9 mouse cellular contexts compared by ENCODE assay signal in genomic region chr7:79934461-79934860, GRCm38 (mm10). TPM values are rescaled to one million over a fixed set of nuclear protein-coding genes. Genes with fewer than 3 reads are reported as not detected.
DNase-seq lines count a peak whose midpoint lies in the region; ATAC-seq and TF ChIP-seq lines count a peak whose summit lies in the region.
"Had no signal": no experiment of that assay in that cellular context is flagged by ENCODE, and none has a peak within 500 bp of the region (broad histone marks: within the 10 kb centered on the region; RNA-seq: fewer than 3 reads in every experiment).

No protein-coding gene starts in this region.

- H3K9ac ChIP-seq in forebrain, embryonic 12.5 days: peak overlapping the region; percentile 64
- H3K9ac ChIP-seq in hindbrain, postnatal 0 days (replicated peaks; ENCODE audit: low read length): peak overlapping the region; percentile 62

- H3K27me3 ChIP-seq in forebrain, embryonic 12.5 days: peaks cover 6% of the 10 kb centered on the region
- no peaks in the 10 kb centered on the region for H3K27me3 ChIP-seq in hindbrain, postnatal 0 days (ENCODE audit: insufficient read depth, low read length)

- TF ChIP-seq CTCF in hindbrain, postnatal 0 days (IDR thresholded peaks at IDR 0.05; ENCODE audit: low read depth): no peak

- WGBS in forebrain, embryonic 12.5 days: 53% methylated on average over 5 of the region's 5 CpGs
- WGBS in hindbrain, postnatal 0 days: 16% methylated on average over 5 of the region's 5 CpGs

- H3K36me3 ChIP-seq in forebrain, embryonic 12.5 days (replicated peaks): no peaks in the 10 kb centered on the region
- no peaks in the 10 kb centered on the region; the same call in 1 of the 2 replicates for H3K36me3 ChIP-seq in hindbrain, postnatal 0 days (ENCODE audit: insufficient read depth, low read length)

- H3K27ac ChIP-seq in forebrain, embryonic 12.5 days: no peak overlapping the region
- peak overlapping the region; percentile 66 for H3K27ac ChIP-seq in hindbrain, postnatal 0 days

- no peak; the same call in 1 of the 2 replicates for ATAC-seq in forebrain, embryonic 12.5 days (ENCODE audit: low FRiP score)
- ATAC-seq in hindbrain, postnatal 0 days: no peak

- H3K9me3 ChIP-seq in forebrain, embryonic 12.5 days: no peaks in the 10 kb centered on the region
- H3K9me3 ChIP-seq in hindbrain, postnatal 0 days (ENCODE audit: low read length): no peaks in the 10 kb centered on the region

- H3K4me2 ChIP-seq in forebrain, embryonic 12.5 days: peak overlapping the region; percentile 68
- peak overlapping the region; percentile 77 for H3K4me2 ChIP-seq in hindbrain, postnatal 0 days (ENCODE audit: low read depth, low read length)

- peak overlapping the region; percentile 46 for H3K4me3 ChIP-seq in forebrain, embryonic 12.5 days (replicated peaks)
- H3K4me3 ChIP-seq in hindbrain, postnatal 0 days (ENCODE audit: low read length): peak overlapping the region; percentile 50

- peaks cover 14% of the 10 kb centered on the region for H3K4me1 ChIP-seq in forebrain, embryonic 12.5 days
- H3K4me1 ChIP-seq in hindbrain, postnatal 0 days (ENCODE audit: insufficient read depth, low read length): peaks cover 3% of the 10 kb centered on the region

- DNase-seq in gastrocnemius, adult 18-20 months (ENCODE audit: low spot score): peak; percentile 13
- DNase-seq in gastrocnemius, postnatal 25 days: no peak
- DNase-seq in Muller cell, postnatal 12 days (ENCODE audit: inconsistent ontology term): peak; percentile 86
- DNase-seq in hindbrain, postnatal 0 days (ENCODE audit: low spot score): peak; percentile 31
- peak; percentile 27 to 33 for DNase-seq in lung, postnatal 4 days
- DNase-seq in urinary bladder, postnatal 10 days (ENCODE audit: low spot score): no peak
- DNase-seq in spleen, postnatal 4 days (ENCODE audit: low spot score in 2 of 2): no peak

RNA-seq across cellular contexts. Expression of gene Arpin, which starts 0.7 kb away (rescaled TPM):
- 1 to 10 TPM; 2.3 to 3.1 TPM for total RNA-seq in gastrocnemius, adult 18-20 months (2021)
- total RNA-seq in gastrocnemius, postnatal 25 days (2021): 1 to 10 TPM; 3.6 to 3.8 TPM
- 18.5 and 19.9 TPM in 2 replicates for polyA plus RNA-seq in forebrain, embryonic 12.5 days (2016; fragmentation: Nextera tagmentation; extraction: Ambion mirVana)
- 29.6 and 34.3 TPM in 2 replicates for total RNA-seq in hindbrain, postnatal 0 days (2014; rRNA removed)
- polyA plus RNA-seq in hindbrain, postnatal 0 days (2015; fragmentation: Nextera tagmentation; extraction: Ambion mirVana): 16.1 and 16.6 TPM in 2 replicates
- total RNA-seq: CH12.LX had no signal

RNA-seq across cellular contexts. Expression of gene Ap3s2, which starts 14.0 kb away (rescaled TPM):
- total RNA-seq in gastrocnemius, adult 18-20 months (2021): 10 to 100 TPM; 17.1 to 24.9 TPM
- total RNA-seq in gastrocnemius, postnatal 25 days (2021): 10 to 100 TPM; 16.9 to 17.1 TPM
- 48.2 and 58.7 TPM in 2 replicates for polyA plus RNA-seq in forebrain, embryonic 12.5 days (2016; fragmentation: Nextera tagmentation; extraction: Ambion mirVana)
- 33.5 and 35.7 TPM in 2 replicates for total RNA-seq in hindbrain, postnatal 0 days (2014; rRNA removed)
- 27.5 and 32.0 TPM in 2 replicates for polyA plus RNA-seq in hindbrain, postnatal 0 days (2015; fragmentation: Nextera tagmentation; extraction: Ambion mirVana)

Comparison
In these comparisons a context has a peak if more than half of its experiments do, and no peak if none do; other contexts are left out.
1. DNase-seq: peak in gastrocnemius, adult 18-20 months (single experiment), Muller cell, postnatal 12 days (single experiment), hindbrain, postnatal 0 days (single experiment) and lung, postnatal 4 days (2 of 2); none in gastrocnemius, postnatal 25 days (single experiment), urinary bladder, postnatal 10 days (single experiment) and spleen, postnatal 4 days (0 of 2).